Mouse (Mus musculus) heart, adult 9 months (tissue): ENCODE measurements around the gene Heatr1.
"Not testable (repeated sequence)": the region's sequence is repeated elsewhere in the genome, so short reads cannot be mapped to it uniquely, and the experiment has no call there.

Source experiments
- DNase-seq, 2 experiments: peaks; one replicate each; pipeline ENCODE4 v3.0.0; 2022; ENCODE audit warnings: low spot score in 2 of 2

Heatr1 gene

DNA sequence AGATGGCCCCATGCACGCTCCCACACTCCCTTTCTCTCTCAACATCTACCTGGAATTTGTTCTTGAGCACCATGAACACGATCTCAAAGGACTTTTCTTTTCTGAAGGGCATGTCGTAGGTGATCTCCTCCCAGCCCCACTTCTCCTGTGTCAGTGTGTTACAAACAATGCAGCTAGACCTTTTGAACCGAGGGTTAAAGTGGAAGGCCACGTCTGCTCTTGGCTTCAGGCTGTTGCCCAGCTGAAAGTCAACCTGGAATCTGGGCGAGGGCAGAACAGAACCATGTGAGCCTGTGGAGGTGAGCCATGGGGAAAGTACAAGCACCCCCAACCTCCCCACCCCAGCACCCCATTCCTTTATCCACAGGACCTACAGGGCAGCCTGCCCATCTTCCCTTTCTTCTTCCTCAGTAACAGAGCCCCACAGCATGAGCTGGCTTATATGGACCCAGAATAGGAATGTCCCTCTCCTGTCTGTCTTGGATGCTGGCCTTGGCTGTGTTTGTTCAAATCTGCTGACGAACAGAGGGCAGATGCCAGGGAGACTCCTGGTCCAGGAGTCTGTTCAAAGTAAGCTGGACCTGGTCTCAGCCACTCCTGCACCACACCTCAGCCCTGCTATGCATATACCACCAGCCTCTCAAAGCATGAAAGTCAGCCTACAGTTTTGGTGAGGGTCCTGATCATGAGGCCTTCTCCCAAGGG is 60.0 kb downstream of the Heatr1 start:
- no peak for DNase-seq

DNA sequence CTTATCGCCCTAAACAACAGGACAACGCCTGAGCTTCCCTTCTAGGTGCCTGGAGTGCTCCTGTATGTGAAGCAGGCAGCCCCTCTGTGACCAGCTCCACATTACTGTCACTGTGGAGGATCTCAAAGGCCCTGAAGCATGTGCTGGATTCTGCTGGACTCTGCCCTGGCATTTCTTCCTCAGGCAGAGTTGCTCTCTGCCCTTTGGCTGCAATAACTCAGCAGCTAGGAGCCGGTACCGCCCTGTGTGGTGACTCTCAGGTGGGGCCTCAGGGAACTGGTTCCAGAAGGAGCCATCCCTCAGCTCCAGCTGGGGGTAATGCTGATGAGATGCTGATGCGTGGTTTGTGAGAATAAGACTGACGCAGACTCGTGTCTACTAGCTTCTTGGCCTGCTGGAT is 61.9 kb downstream of the Heatr1 start:
- DNase-seq: no peak

DNA sequence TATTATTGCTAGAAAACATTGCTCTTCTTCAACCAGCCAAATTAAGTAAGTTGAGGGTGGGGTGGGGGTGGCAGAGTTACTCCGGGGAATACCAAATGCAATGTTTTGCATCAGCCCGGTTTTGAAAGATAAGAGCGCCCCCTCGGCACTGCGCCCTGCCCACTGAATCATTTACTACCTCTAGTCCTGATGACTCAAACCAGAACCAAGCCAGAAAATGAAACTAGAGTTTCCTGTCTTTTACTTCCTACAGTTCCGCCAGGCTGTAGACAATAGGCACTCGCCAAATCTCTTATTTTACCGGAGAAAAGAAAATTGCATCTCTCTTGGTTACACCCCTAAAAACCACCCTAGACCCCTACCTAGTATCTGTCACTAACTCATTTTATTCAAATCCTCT is 65.6 kb downstream of the Heatr1 start:
- peak; percentile 68 to 73 for DNase-seq

DNA sequence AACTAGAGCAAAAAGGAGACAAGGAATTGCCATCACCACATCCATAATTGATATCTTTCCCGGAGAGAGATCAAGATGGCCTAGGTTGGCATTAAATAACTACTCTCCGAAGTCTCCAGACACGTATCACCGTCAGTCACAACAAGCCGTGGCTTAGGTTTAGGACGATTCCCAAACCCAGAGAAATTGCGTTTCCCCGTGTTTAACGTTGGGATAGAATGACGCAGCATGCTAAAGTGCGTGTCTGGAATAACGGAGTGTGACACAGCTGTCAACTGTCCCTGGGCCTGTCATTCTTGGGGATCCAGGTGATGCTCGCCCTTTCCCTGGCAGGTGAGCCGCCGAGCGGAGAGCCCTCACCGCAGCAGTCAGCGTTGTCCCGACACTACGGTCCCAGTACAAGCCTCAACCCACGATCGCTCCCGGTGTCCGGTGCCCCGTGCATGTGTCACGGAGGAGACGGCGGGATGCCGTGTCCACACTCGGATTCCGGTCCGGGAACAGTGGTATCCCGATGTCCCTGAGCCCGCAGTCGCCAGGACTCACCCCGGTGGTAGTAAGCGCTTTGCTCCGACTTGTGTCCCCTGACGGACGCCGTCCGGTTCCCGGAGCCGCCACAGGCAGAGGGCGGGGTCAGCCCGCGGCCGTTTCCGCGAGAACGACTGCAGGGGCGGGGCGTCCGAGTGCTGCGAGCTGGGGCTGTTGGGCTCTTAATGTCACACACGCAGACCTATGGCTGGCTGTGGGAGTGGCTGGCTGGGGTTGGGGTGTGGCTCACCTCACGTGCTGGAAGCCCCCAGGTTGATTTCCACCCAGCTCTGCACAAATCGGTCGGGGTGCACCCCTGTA is 66.3 kb downstream of the Heatr1 start:
- DNase-seq: peak; percentile 95 to 96

DNA sequence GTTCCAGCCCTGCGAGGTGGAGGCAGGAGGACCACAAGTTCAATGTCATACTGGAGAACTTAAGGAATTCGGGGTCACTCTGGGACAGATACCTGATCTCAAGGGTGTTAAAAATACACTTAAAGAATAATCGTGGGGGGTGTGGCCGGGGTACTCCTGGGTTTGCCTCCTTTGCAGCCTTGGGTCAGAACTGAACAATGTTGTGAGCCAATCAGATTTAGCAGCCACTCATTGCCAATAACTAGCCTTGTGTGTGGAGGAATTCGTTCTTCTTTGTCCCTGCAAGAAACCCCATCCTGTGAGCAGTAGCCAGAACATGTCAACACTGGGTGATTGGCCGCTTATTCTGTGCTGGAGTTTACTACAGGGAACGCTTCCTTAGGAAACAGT is 66.9 kb downstream of the Heatr1 start:
- DNase-seq: no peak

DNA sequence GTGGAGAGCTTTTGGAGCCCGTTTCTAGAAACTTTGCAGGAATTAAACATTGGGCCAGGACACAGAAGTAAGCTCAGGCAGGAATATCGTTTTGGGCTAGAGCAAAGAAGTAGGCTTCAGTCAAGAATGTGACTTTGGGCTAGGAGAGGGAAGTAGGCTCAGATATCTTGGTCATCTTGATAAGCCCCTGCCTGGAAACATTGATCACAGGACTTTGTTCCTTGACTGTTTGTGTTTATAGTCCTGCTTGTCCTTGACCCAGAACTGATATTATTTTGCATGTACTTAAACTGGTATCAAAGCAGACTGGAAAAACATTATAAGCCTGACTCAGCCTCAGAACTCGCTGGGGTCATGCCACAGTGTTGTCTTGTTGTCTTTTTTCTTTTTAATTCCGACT is 67.8 kb downstream of the Heatr1 start:
- DNase-seq: no peak

DNA sequence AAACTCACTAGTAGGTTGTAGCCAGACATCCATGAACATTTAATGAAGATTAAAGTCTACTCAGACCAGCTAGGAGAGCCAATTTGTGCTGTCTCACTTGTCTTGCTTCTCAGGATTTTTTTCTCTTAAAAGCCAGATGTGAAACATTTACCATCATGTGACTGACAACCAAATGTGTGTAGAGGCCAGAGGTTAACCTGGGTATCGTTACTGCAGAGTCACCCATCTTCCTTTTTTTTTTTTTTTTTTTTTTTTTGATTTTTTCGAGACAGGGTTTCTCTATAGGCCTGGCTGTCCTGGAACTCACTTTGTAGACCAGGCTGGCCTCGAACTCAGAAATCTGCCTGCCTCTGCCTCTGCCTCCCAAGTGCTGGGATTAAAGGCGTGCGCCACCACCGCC is 69.3 kb downstream of the Heatr1 start:
- not testable (repeated sequence) for DNase-seq

DNA sequence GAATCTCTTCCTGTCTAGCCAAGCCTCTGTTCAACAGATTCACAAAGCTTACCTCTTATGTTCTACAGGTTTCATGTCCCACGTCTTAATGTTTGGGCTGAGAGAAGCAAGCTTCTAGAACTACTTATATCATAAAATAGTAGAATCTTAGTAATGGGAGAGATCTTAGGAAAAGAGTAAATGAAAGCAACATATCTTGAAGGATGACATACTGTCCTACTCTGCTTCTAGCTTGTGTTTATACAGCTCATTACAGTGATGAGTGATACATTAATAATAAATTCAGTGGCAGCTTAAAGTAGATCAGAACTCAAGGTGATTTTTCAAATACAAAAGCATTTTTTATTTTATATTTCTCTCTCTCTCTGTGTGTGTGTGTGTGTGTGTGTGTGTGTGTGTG is 70.0 kb downstream of the Heatr1 start, which contains the start of gene Lgals8:
Gene Lgals8, minus strand, starts transcription at position 101 of the 400 bp plus-strand sequence.
- no peak for DNase-seq

DNA sequence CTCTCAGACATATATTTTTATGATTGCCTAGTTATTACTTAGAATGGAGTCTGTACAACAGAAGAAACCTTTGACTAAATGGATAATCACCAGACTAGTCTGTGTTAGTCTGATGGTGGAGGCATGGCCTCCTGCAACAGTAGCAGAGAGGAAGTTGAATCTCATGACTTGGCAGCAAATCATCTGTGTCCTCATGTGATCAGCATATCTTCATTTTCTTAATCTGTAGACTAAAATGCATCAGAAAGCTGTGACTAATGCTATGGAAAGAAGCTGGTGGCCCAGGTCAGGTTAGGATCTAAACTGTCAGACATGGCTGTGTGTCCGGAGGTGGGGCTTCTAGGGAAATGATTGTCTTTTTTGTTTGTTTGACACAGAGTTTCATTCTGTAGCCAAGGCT is 73.7 kb downstream of the Heatr1 start:
- peak; percentile 24 to 26 for DNase-seq

DNA sequence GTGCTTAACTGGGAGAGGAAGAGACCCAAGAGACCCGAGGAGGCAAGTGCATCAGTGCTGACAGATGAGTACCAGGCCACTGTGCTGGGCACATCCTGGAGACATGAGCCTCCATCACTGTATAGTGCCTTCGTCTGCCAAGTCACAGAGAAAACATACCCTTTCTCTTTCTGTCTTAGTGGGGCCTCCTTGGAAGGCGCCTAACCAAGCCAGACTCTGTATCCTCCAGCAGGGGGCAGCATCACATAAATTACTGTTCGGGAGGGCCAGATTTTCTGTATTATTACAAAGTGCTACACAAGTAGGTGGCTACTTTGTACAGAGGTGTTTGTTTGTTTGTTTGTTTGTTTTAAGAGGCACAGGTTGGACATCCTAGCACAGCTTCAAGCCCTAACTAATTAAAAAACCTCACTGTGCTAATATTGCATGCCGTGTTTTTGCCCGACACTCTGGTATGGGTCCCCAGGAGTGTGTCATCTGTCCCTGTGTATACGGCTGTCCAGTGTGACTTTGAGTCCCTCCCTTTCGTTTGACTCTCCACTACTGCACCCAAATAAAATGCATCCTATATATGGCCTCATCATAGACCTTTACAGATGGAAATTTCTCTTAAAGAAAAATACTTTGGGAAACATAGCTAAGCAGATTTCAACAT is 79.0 kb downstream of the Heatr1 start:
- DNase-seq: peak; percentile 30 to 44

DNA sequence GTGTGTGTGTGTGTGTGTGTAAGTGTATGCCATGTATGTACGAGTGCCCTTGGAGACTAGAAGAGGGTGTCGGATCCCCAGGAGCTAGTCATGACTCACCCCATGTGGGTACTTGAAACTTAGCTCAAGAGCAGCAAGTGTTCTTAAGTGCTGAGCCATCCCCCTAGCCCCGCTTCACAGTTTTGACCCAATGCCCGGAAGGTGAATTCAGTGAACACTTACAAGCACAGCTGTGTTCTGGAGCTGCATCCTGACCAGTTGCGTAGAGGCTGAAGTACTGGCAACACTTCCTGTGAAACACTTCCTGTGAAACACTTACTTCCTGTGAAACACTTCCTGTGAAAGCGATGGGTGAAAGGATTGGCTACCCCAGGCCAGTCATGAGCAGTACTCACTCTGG is 80.4 kb downstream of the Heatr1 start:
- DNase-seq: no peak

DNA sequence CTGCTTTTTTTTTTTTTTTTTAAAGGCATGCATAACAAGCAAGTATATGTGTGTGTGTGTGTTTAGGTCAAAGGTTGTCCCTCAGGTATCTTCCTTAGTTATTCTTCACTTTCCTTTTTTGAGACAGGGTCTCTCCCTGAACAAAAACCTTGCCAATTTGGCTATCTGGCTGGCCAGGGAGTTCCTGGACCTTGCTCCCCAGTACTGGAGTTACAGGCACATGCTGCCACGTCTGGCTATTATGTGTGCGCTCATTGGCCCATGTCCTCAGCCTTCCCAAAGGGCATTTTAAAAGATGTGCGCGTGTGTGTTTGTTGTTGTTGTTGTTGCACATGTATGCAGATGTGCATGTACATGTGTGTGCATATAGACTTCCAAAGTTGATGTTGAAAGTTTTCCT is 82.1 kb downstream of the Heatr1 start:
- no peak for DNase-seq

DNA sequence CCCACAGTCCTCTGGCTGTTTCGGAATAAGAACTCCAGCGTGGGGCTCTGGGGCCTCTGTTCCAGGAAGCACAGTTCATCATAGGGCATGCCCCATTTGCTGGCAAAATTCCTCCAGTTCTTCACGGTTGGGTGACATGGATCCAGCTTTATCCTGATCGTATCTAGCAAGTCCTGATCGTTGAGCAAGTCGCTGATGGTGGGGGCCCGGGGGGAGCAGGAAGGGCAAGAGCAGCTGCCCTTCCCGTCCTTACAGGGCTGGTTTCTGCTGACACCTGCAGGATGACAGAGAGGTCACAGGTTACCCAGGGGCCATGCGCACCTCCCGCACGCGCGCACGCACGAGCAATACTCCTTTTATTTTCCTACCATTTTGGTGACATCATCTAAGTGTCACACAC is 83.5 kb downstream of the Heatr1 start:
- no peak for DNase-seq

DNA sequence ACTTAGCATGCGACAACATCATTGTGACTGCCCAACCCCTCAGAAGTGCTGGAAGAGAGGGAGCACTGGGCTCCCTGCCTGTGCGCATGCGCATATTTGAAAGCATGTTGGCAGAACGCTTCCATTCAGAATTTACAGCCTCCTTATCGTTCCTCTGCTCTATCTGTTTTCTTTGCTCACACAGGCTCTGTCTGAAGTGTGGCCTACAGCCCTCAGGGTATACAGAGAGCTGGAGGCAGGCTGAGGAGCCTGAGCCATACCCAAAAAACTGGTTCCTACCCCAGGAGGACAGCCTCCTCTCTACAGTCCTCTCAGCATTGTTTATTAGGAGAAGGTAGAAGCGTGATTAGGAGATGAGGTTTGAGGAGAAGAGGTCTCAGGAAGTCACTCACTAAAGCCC is 85.0 kb downstream of the Heatr1 start:
- no peak for DNase-seq

DNA sequence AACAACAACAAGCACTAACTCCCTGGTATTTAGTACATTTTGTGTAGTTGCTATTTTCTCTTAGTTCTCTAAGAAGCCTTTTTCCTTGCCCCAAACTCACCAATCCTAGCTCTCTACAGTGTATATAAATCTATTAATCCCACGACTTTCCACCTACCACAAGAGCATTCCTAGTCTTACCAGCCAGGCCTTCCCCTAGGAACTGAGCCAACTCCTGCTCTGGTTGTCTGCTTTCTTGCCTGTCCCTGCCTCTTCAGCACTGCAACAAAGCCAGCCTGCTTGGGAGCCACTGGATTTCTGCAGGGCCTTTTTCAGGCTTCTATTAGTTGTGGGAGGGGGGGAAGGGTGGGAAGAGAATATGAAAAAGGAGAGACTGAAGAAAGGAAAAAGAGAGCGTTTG is 90.4 kb downstream of the Heatr1 start:
- no peak for DNase-seq

DNA sequence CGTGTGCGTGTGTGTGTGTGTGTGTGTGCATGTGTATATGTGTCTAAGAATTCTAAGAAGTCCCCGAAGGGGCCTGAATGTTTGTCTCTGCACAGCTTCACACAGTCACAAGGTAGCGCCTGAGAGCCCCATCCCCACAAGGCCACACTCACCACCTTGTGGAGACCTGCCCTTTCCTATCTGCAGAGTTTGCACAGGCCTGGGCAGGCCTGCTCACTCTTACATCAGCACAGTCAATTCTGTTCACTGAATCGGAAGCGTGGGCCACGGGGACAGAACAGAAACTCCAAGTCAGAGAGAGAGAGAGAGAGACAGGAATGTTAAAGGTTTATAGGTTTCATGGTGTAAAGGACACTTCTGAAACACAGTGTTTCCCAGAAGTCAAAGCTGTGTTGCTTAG is 90.8 kb downstream of the Heatr1 start:
- no peak for DNase-seq
